Mouse (Mus musculus) liver, embryonic 15.5 days (tissue): ENCODE data around the gene Krt4. TPM values are rescaled to one million over a fixed set of nuclear protein-coding genes. Genes with fewer than 3 reads are reported as not detected.

Experiments
- ATAC-seq: fragments of 200-750 bp; cut with Nextera tagmentation; 2 replicates; pipeline ENCODE4 v1.8.0; 2017; ENCODE audit warnings: moderate number of reproducible peaks, mild to moderate bottlenecking, moderate library complexity; ENCODE audit not compliant: insufficient read depth
- H3K27ac ChIP-seq: fragments of 300-500 bp; sonication (generic); replicated peaks from 2 replicates; pipeline ENCODE4 v1.5.1; 2015; ENCODE audit warnings: mild to moderate bottlenecking, inconsistent platforms
- H3K27me3 ChIP-seq: fragments of 300-500 bp; sonication (generic); 2 replicates; pipeline ENCODE4 v1.6.1; 2015; ENCODE audit warnings: mild to moderate bottlenecking, inconsistent platforms
- H3K36me3 ChIP-seq: fragments of 300-500 bp; sonication (generic); replicated peaks from 2 replicates; pipeline ENCODE4 v1.6.1; 2015; ENCODE audit warnings: moderate library complexity, mild to moderate bottlenecking, inconsistent platforms
- H3K4me1 ChIP-seq: fragments of 300-500 bp; sonication (generic); replicated peaks from 2 replicates; pipeline ENCODE4 v1.6.1; 2015; ENCODE audit warnings: inconsistent platforms
- H3K4me2 ChIP-seq: fragments of 300-500 bp; sonication (generic); 2 replicates; pipeline ENCODE4 v1.6.1; 2015; ENCODE audit warnings: moderate library complexity, mild to moderate bottlenecking, inconsistent platforms
- H3K4me3 ChIP-seq: fragments of 300-500 bp; sonication (generic); replicated peaks from 2 replicates; pipeline ENCODE4 v1.5.1; 2015; ENCODE audit warnings: mild to moderate bottlenecking, inconsistent platforms
- H3K9ac ChIP-seq: fragments of 300-500 bp; sonication (generic); 2 replicates; pipeline ENCODE4 v1.6.1; 2015; ENCODE audit warnings: moderate library complexity, mild to moderate bottlenecking, inconsistent platforms
- H3K9me3 ChIP-seq: fragments of 300-500 bp; sonication (generic); replicated peaks from 2 replicates; pipeline ENCODE4 v1.6.1; 2016; ENCODE audit warnings: inconsistent platforms
- WGBS: fragments of 180-500 bp; shearing (Covaris S2); methylation state at CpG from one replicate; pipeline ENCODE4 v1.1.7; 2015; ENCODE audit warnings: mixed read lengths; ENCODE audit not compliant: insufficient replicate concordance; 5-methylcytosine and 5-hydroxymethylcytosine counted together
- microRNA-seq: library from miRNA; unstranded; fragments of <30 nt; microRNA quantifications from one replicate; pipeline ENCODE4, GENCODE M21; 2016
- polyA plus RNA-seq: library from polyadenylated mRNA; unstranded; fragments of >200 nt; fragmentation: Nextera tagmentation; extraction: Ambion mirVana; gene quantifications from 2 replicates; pipeline ENCODE4 v1.2.1, GENCODE M21; 2015

Gene Krt4
- polyA plus RNA-seq, 1 experiment from 2014 or later = 0.22 TPM

- Histone ChIP-seq H3K9ac (no peak overlapping the region), H3K36me3 (no peaks in the 10 kb centered on the region), H3K9me3 (no peaks in the 10 kb centered on the region), H3K27ac (no peak overlapping the region), H3K27me3 (peaks cover 4% of the 10 kb centered on the region; the same call in 1 of the 2 replicates), H3K4me2 (no peak overlapping the region), H3K4me1 (no peaks in the 10 kb centered on the region), H3K4me3 (no peak overlapping the region)
- 60% methylated on average over 4 of the region's 4 CpGs for WGBS
- ATAC-seq = no peak
Measured at GRCm38 (mm10) chr15:101895216-101895615, 29.3 kb downstream of the Krt4 start.

- Histone ChIP-seq H3K4me3 (no peak within 1 kb of the TSS), H3K4me1 (no peaks in the 10 kb centered on the region), H3K27ac (no peak within 1 kb of the TSS), H3K9ac (no peak within 1 kb of the TSS), H3K27me3 (peaks cover 6% of the 10 kb centered on the region), H3K36me3 (no peaks in the 10 kb centered on the region), H3K4me2 (no peak within 1 kb of the TSS), H3K9me3 (no peaks in the 10 kb centered on the region)
- 34% methylated on average over 4 of the region's 4 CpGs for WGBS
- ATAC-seq = no peak
Measured at GRCm38 (mm10) chr15:101892820-101893219, 31.7 kb downstream of the Krt4 start, which contains the start of gene Krt76. Krt76 (minus strand) TSS chr15:101892920.

DNA sequence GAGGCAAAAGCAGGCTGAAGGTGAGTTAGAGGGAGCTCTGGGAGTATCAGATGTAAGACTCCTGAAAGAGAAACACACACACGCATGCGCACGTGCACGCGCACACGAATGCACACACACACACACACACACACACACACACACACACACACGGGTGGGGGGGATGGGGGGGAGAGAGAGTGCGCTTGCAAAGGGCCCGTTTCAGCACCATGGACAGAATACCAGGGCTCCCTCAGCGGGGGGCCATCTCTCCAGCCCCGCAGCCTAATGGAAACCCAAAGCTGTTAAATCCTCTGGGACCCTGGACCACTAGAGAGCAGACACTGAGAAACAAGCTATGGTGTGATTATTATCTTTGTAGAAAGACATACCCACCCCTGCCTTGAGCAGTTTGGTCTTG is 44.8 kb downstream of the Krt4 start:
- H3K4me2 ChIP-seq = no peak overlapping the region
- no peaks in the 10 kb centered on the region for H3K9me3 ChIP-seq
- H3K27ac ChIP-seq = no peak overlapping the region
- H3K9ac ChIP-seq = no peak overlapping the region
- no peak for ATAC-seq
- no peak overlapping the region for H3K4me3 ChIP-seq
- 28% methylated on average over 11 of the region's 11 CpGs for WGBS
- no peaks in the 10 kb centered on the region for H3K36me3 ChIP-seq
- no peaks in the 10 kb centered on the region for H3K4me1 ChIP-seq
- H3K27me3 ChIP-seq = peaks cover 11% of the 10 kb centered on the region; the same call in 1 of the 2 replicates

DNA sequence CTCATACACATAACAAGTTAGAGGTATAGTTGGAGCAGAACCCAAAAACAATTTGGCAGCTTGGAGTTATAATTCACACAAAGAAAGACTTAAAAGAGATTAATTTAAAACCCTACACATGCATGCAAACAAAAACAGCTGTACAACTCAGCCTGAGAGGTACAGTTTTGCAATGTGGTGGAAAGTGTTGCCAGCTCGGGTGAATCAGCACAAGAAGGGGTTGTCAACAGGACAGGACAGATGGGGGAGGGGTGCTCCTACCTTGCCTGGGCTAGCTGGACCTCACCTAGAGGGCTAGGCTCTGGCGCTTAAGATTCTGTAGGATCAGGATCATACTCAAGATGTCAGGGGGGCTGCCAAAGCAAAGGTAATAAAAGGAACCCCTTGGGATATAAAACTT is 46.5 kb downstream of the Krt4 start:
- Histone ChIP-seq H3K4me1 (no peaks in the 10 kb centered on the region), H3K9ac (no peak overlapping the region), H3K9me3 (no peaks in the 10 kb centered on the region), H3K4me3 (no peak overlapping the region), H3K27ac (no peak overlapping the region), H3K4me2 (no peak overlapping the region), H3K27me3 (peaks cover 6% of the 10 kb centered on the region; the same call in 1 of the 2 replicates), H3K36me3 (no peaks in the 10 kb centered on the region)
- WGBS = 49% methylated on average over 2 of the region's 2 CpGs
- no peak for ATAC-seq

GRCm38 (mm10) chr15:101874383-101874782 is 50.2 kb downstream of the Krt4 start:
- H3K27ac ChIP-seq = no peak overlapping the region
- H3K4me1 ChIP-seq = no peaks in the 10 kb centered on the region
- no peak overlapping the region for H3K9ac ChIP-seq
- no peak overlapping the region for H3K4me3 ChIP-seq
- no peak for ATAC-seq
- H3K36me3 ChIP-seq = no peaks in the 10 kb centered on the region
- H3K27me3 ChIP-seq = peaks cover 10% of the 10 kb centered on the region
- H3K9me3 ChIP-seq = no peaks in the 10 kb centered on the region
- 54% methylated on average over 1 of the region's 1 CpGs for WGBS
- no peak overlapping the region for H3K4me2 ChIP-seq

DNA sequence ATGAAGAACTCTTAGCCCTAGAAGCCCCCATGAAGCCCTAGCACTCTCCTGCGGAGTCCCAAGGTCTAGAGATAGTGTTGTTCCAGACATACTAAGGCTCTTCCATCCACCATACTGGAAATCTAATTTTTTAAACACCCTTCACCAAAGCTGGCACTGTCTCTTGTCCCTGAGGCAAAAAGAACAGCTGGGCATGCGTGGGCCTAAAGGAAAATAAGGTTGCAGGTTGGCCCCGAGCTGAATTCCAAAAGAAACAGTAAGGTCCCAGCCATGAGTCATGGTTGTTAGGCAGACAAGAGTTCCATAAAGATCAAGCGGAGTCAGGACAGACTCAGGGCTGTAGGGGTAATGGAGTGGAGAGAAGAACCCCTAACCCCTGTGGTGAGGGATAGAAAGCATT is 51.3 kb downstream of the Krt4 start:
- Histone ChIP-seq H3K9me3 (no peaks in the 10 kb centered on the region), H3K9ac (no peak overlapping the region), H3K27ac (no peak overlapping the region), H3K4me1 (no peaks in the 10 kb centered on the region), H3K4me2 (no peak overlapping the region), H3K36me3 (no peaks in the 10 kb centered on the region), H3K27me3 (peaks cover 10% of the 10 kb centered on the region), H3K4me3 (no peak overlapping the region)
- 48% methylated on average over 4 of the region's 4 CpGs for WGBS
- no peak for ATAC-seq

DNA sequence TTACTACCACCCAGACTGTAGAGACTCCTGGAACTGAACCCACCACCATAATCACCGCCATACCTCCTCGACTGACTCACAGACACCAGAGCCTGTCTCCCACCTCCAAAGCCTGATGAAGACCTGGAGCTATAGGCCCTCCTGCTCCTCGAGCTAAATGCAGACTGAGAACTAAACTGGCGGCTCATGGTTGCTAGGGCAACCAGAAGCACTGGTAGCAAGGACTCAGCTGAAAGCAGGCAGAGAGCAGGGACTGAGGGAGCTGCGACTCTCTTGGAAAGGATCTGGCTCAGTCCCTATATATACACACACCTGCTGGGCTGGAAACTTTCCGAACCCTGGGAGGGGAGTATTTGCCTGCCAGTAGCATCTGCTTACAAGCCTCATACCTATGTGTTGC is 55.1 kb downstream of the Krt4 start, which contains the start of gene Krt77:
TSS of gene Krt77 (minus strand) at position 275 of the 400 bp plus-strand sequence.
- Histone ChIP-seq H3K4me3 (no peak within 1 kb of the TSS), H3K4me1 (no peaks in the 10 kb centered on the region), H3K4me2 (no peak within 1 kb of the TSS), H3K9me3 (no peaks in the 10 kb centered on the region), H3K9ac (no peak within 1 kb of the TSS), H3K27ac (no peak within 1 kb of the TSS), H3K27me3 (peaks cover 7% of the 10 kb centered on the region), H3K36me3 (no peaks in the 10 kb centered on the region)
- no peak for ATAC-seq
- 33% methylated on average over 6 of the region's 6 CpGs for WGBS

Small RNA genes within 50 kb of the gene (microRNA-seq; reads per million reads assigned to microRNA genes)
- gene Gm44356 = not detected

Other genes starting within 250 kb of the Krt4 start
- gene Krt6b, start 244.4 kb downstream of the Krt4 start, polyA plus RNA-seq = not detected in 2 replicates
- 0.05 and 0.17 TPM in 2 replicates for gene Krt6a, start 230.4 kb downstream of the Krt4 start, polyA plus RNA-seq
- 0.14 and 0.53 TPM in 2 replicates for gene Krt5, start 211.8 kb downstream of the Krt4 start, polyA plus RNA-seq
- gene Krt71, start 181.6 kb downstream of the Krt4 start, polyA plus RNA-seq = not detected in 2 replicates
- not detected in 2 replicates for gene Krt72, start 138.3 kb downstream of the Krt4 start, polyA plus RNA-seq
- gene Krt73, start 122.4 kb downstream of the Krt4 start, polyA plus RNA-seq = not detected in 2 replicates
- gene Krt2, start 106.6 kb downstream of the Krt4 start, polyA plus RNA-seq = not detected in 2 replicates
- 0.08 and 0.70 TPM in 2 replicates for gene Krt1, start 73.9 kb downstream of the Krt4 start, polyA plus RNA-seq
- 0.22 TPM in 1 of 2 replicates, not detected in the other for gene Krt77, start 55.0 kb downstream of the Krt4 start, polyA plus RNA-seq
- gene Krt76, start 31.8 kb downstream of the Krt4 start, polyA plus RNA-seq = not detected in 2 replicates
- gene Krt79, start 15.6 kb upstream of the Krt4 start, polyA plus RNA-seq = not detected in 2 replicates
- 0.06 TPM in 1 of 2 replicates, not detected in the other for gene Krt78, start 29.6 kb upstream of the Krt4 start, polyA plus RNA-seq
- gene Krt8, start 79.7 kb upstream of the Krt4 start, polyA plus RNA-seq = 114 and 118 TPM in 2 replicates
- gene Krt18, start 103.4 kb upstream of the Krt4 start, polyA plus RNA-seq = 107 and 121 TPM in 2 replicates
- gene Eif4b, start 149.0 kb upstream of the Krt4 start, polyA plus RNA-seq = 43.5 and 48.3 TPM in 2 replicates
- gene Tns2, start 175.7 kb upstream of the Krt4 start, polyA plus RNA-seq = 4.7 and 5.4 TPM in 2 replicates
- gene Spryd3, start 211.5 kb upstream of the Krt4 start, polyA plus RNA-seq = 12.9 and 14.6 TPM in 2 replicates
- 1.8 and 1.9 TPM in 2 replicates for gene Igfbp6, start 219.6 kb upstream of the Krt4 start, polyA plus RNA-seq
- gene Soat2, start 225.8 kb upstream of the Krt4 start, polyA plus RNA-seq = 33.1 and 34.7 TPM in 2 replicates